Mouse (Mus musculus) heart, postnatal 4 days (tissue): ENCODE measurements at regions not wholly inside any gene's neighbourhood (a gene's known extent, or its start where the extent isn't known, plus 50 kb on each side); places are given as distances from the start of the nearest gene placed in this dataset.
"Not testable (repeated sequence)": the region's sequence is repeated elsewhere in the genome, so short reads cannot be mapped to it uniquely, and the experiment has no call there.

Experiments used
- DNase-seq: peaks from one replicate; pipeline ENCODE4 v3.0.0; 2021

GRCm38 (mm10) chr5:134046086-134046485, 53.4 kb upstream of the Castor2 start:
- DNase-seq, result no peak

GRCm38 (mm10) chr5:134042938-134043337, 56.6 kb upstream of the Castor2 start:
- DNase-seq, result not testable (repeated sequence)

- DNase-seq, result peak; percentile 10
These were observed 72.1 kb upstream of the Castor2 start for GRCm38 (mm10) chr5:134027316-134027966.

- no peak for DNase-seq
These were observed 79.7 kb upstream of the Castor2 start for GRCm38 (mm10) chr5:134019651-134020432.

- peak; percentile 95 for DNase-seq
These were observed 85.0 kb upstream of the Castor2 start for GRCm38 (mm10) chr5:134014257-134015163.

GRCm38 (mm10) chr5:134013206-134013605, 86.3 kb upstream of the Castor2 start:
- no peak for DNase-seq

GRCm38 (mm10) chr5:134009843-134010242, 89.7 kb upstream of the Castor2 start:
- DNase-seq, result no peak

- peak; percentile 17 for DNase-seq
These were observed 92.3 kb upstream of the Castor2 start for GRCm38 (mm10) chr5:134007127-134007771.

GRCm38 (mm10) chr5:134006470-134007126, 92.9 kb upstream of the Castor2 start:
- DNase-seq, result peak; percentile 92

GRCm38 (mm10) chr5:134006001-134006400, 93.5 kb upstream of the Castor2 start:
- no peak for DNase-seq

- DNase-seq, result no peak
These were observed 99.4 kb upstream of the Castor2 start for GRCm38 (mm10) chr5:134000100-134000499.

GRCm38 (mm10) chr5:133999698-134000097, 99.8 kb upstream of the Castor2 start:
- DNase-seq, result no peak

- no peak for DNase-seq
These were observed 107.5 kb upstream of the Castor2 start for GRCm38 (mm10) chr5:133991994-133992393.

GRCm38 (mm10) chr5:133991556-133991955, 108.0 kb upstream of the Castor2 start:
- DNase-seq, result peak; percentile 56

- no peak for DNase-seq
These were observed 116.1 kb upstream of the Castor2 start for GRCm38 (mm10) chr5:133983249-133983966.

- no peak for DNase-seq
These were observed 129.0 kb upstream of the Castor2 start for GRCm38 (mm10) chr5:133970421-133970914.

- DNase-seq, result no peak
These were observed 136.2 kb upstream of the Castor2 start for GRCm38 (mm10) chr5:133963301-133963700.

GRCm38 (mm10) chr5:133940841-133941240, 158.7 kb upstream of the Castor2 start:
- no peak for DNase-seq

GRCm38 (mm10) chr5:133940030-133940429, 159.5 kb upstream of the Castor2 start:
- no peak for DNase-seq

- no peak for DNase-seq
These were observed 161.3 kb upstream of the Castor2 start for GRCm38 (mm10) chr5:133937967-133938918.
